Mouse (Mus musculus) mouse embryonic stem cell (cell line): Measurements from ENCODE around the gene Nlgn2.

Experiments
- in situ Hi-C, 2 experiments: fragments of 300-500 bp; cut with MboI; formaldehyde crosslinking; loops; 1 replicate in 1 of 2; 3 replicates in 1 of 2; pipeline ENCODE4 v1.14.3; 2019 to 2020; ENCODE audit warnings: low sequenced_read_pairs in 2 of 2, low pct_unique_long_range_greater_than_20kb in 1 of 2, mixed read lengths in 1 of 2; ENCODE audit not compliant: unreplicated experiment in 1 of 2

The Nlgn2 gene

GRCm38 (mm10) chr11:69803786-69804651 lies 33.6 kb downstream of the Nlgn2 start:
- in situ Hi-C loops = no loop called here

- in situ Hi-C loops = no loop called here
These were observed 34.3 kb downstream of the Nlgn2 start for GRCm38 (mm10) chr11:69803328-69803727.

GRCm38 (mm10) chr11:69802648-69803105 lies 34.9 kb downstream of the Nlgn2 start:
- in situ Hi-C loops = no loop called here

GRCm38 (mm10) chr11:69801379-69801977 lies 36.1 kb downstream of the Nlgn2 start, which contains the start of gene Fgf11:
Fgf11 (minus strand) TSS chr11:69801857.
- in situ Hi-C loops = no loop called here

GRCm38 (mm10) chr11:69800392-69801197 lies 37.0 kb downstream of the Nlgn2 start:
- in situ Hi-C loops = no loop called here

- in situ Hi-C loops = no loop called here
These were observed 37.5 kb downstream of the Nlgn2 start for GRCm38 (mm10) chr11:69800138-69800391.

GRCm38 (mm10) chr11:69799394-69800137 lies 38.0 kb downstream of the Nlgn2 start:
- in situ Hi-C loops = no loop called here

GRCm38 (mm10) chr11:69797924-69798323 lies 39.7 kb downstream of the Nlgn2 start:
- in situ Hi-C loops = no loop called here

- in situ Hi-C loops = no loop called here
These were observed 41.6 kb downstream of the Nlgn2 start for GRCm38 (mm10) chr11:69795983-69796435.

GRCm38 (mm10) chr11:69795168-69795982 lies 42.2 kb downstream of the Nlgn2 start, which contains the start of gene Chrnb1:
Chrnb1 (minus strand) TSS chr11:69795943.
- in situ Hi-C loops = no loop called here

- in situ Hi-C loops = no loop called here
These were observed 44.2 kb downstream of the Nlgn2 start for GRCm38 (mm10) chr11:69793429-69793828.

- in situ Hi-C loops = no loop called here
These were observed 46.2 kb downstream of the Nlgn2 start for GRCm38 (mm10) chr11:69791420-69791819.

GRCm38 (mm10) chr11:69789431-69789830 lies 48.2 kb downstream of the Nlgn2 start:
- in situ Hi-C loops = no loop called here

- in situ Hi-C loops = no loop called here
These were observed 50.3 kb downstream of the Nlgn2 start for GRCm38 (mm10) chr11:69787306-69787705.

GRCm38 (mm10) chr11:69784793-69785272 lies 52.8 kb downstream of the Nlgn2 start:
- in situ Hi-C loops = no loop called here

GRCm38 (mm10) chr11:69781828-69782227 lies 55.8 kb downstream of the Nlgn2 start:
- in situ Hi-C loops = no loop called here

- in situ Hi-C loops = no loop called here
These were observed 58.6 kb downstream of the Nlgn2 start for GRCm38 (mm10) chr11:69778985-69779384.
